Mouse (Mus musculus) megakaryocyte, embryonic 14.5 days (primary cell): ENCODE measurements around the gene Syvn1.

Experiments used
- FLI1 ChIP-seq: IDR thresholded peaks from 2 replicates; pipeline ENCODE4 v1.6.1; 2012; ENCODE audit warnings: low read length, inconsistent platforms, mixed read lengths
- GATA1 ChIP-seq: IDR thresholded peaks from 3 replicates; pipeline ENCODE4 v1.6.1; 2012; ENCODE audit warnings: mixed read lengths, low read length, inconsistent platforms, borderline replicate concordance

DNA sequence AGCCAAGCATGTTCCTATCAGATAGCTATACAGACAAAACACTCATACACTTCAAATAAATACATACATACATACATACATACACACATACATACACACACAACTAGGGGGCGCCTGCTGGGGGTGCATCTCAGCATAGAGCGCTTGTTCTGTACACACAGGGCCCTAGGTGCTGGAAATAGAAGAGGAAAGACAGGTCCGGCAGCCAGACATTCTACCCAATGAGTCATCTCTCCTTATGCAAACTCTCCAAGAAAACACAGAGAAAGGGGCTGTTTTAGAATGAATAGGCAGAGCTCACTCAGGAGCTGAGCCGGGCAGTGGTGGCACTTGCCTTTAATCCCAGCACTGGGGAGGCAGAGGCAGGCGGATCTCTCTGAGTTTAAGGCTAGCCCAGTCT, 46.4 kb upstream of the Syvn1 start:
- no peak for TF ChIP-seq GATA1
- TF ChIP-seq FLI1 = no peak
